Comparison of ENCODE assay signal across 8 mouse cellular contexts in the genomic region with DNA sequence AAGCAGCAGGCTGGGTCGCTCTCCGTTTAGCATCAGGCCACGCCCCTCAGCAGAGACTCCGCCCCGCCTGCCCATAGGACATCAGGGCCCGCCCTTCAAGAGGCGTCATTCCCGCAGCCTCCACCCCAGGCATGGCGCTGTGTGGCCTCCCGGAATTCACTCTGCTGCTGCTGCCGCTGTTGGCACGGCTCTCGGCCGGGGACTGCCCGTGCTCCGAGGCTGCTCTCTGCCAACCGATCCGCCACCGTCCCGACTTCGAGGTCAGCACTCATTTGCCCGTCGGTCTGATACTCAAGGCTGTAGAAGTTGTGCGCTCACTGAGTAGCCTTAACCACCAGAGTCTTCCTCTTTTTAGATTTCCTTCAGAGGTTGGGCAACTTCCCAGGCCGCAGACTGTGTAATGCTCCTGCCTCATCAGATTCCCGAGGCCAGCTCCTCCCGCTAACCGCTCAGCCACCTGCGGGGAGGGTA. TPM values are rescaled to one million over a fixed set of nuclear protein-coding genes. Genes with fewer than 3 reads are reported as not detected.
A peak's percentile ranks its signal among the peaks of the same experiment; 100 is the strongest.
DNase-seq lines count a peak whose midpoint lies in the region; ATAC-seq lines count a peak whose summit lies in the region.

No protein-coding gene starts in this region.

- no peaks in the 10 kb centered on the region for H3K27me3 ChIP-seq in forebrain, embryonic 11.5 days (ENCODE audit: control insufficient read depth, insufficient read depth, low read length)
- H3K27me3 ChIP-seq in heart, embryonic 16.5 days (ENCODE audit: control insufficient read depth, insufficient read depth, low read length), result no peaks in the 10 kb centered on the region
- no peaks in the 10 kb centered on the region for H3K27me3 ChIP-seq in liver, embryonic 15.5 days
- no peaks in the 10 kb centered on the region for H3K27me3 ChIP-seq in neural tube, embryonic 12.5 days (replicated peaks)

- peak overlapping the region; percentile 69 for H3K4me2 ChIP-seq in forebrain, embryonic 11.5 days (ENCODE audit: low read depth, low read length, severe bottlenecking)
- peak overlapping the region; percentile 90 for H3K4me2 ChIP-seq in heart, embryonic 16.5 days (ENCODE audit: low read depth, low read length)
- peak overlapping the region; percentile 90 for H3K4me2 ChIP-seq in liver, embryonic 15.5 days
- H3K4me2 ChIP-seq in neural tube, embryonic 12.5 days (replicated peaks), result peak overlapping the region; percentile 54

- H3K27ac ChIP-seq in forebrain, embryonic 11.5 days (ENCODE audit: low read depth, low read length), result no peak overlapping the region; the same call in 1 of the 2 replicates
- peak overlapping the region; percentile 85 for H3K27ac ChIP-seq in heart, embryonic 16.5 days (ENCODE audit: low read length)
- H3K27ac ChIP-seq in liver, embryonic 15.5 days (replicated peaks), result peak overlapping the region; percentile 84
- no peak overlapping the region for H3K27ac ChIP-seq in neural tube, embryonic 12.5 days

- H3K9ac ChIP-seq in forebrain, embryonic 11.5 days (ENCODE audit: low read length), result peak overlapping the region; percentile 69
- peak overlapping the region; percentile 84 for H3K9ac ChIP-seq in heart, embryonic 16.5 days (ENCODE audit: low read length)
- H3K9ac ChIP-seq in liver, embryonic 15.5 days, result peak overlapping the region; percentile 77
- H3K9ac ChIP-seq in neural tube, embryonic 12.5 days, result peak overlapping the region; percentile 47

- peak; percentile 100 for ATAC-seq in forebrain, embryonic 11.5 days (replicated peaks; ENCODE audit: low FRiP score)
- ATAC-seq in heart, embryonic 16.5 days (replicated peaks; ENCODE audit: extremely low read depth, insufficient read depth, low FRiP score), result peak; percentile 100
- peak; percentile 97 for ATAC-seq in liver, embryonic 15.5 days (ENCODE audit: insufficient read depth)
- ATAC-seq in neural tube, embryonic 12.5 days (ENCODE audit: low FRiP score, low read depth), result peak; percentile 99

- under 1% methylated on average over 29 of the region's 29 CpGs for WGBS in forebrain, embryonic 11.5 days
- WGBS in heart, embryonic 16.5 days, result under 1% methylated on average over 29 of the region's 29 CpGs
- WGBS in liver, embryonic 15.5 days (ENCODE audit: insufficient replicate concordance), result 1% methylated on average over 29 of the region's 29 CpGs
- under 1% methylated on average over 29 of the region's 29 CpGs for WGBS in neural tube, embryonic 12.5 days

- peak overlapping the region; percentile 45 for H3K4me3 ChIP-seq in forebrain, embryonic 11.5 days (ENCODE audit: low read depth, low read length)
- peak overlapping the region; percentile 78 for H3K4me3 ChIP-seq in heart, embryonic 16.5 days (ENCODE audit: low read length)
- H3K4me3 ChIP-seq in liver, embryonic 15.5 days (replicated peaks), result peak overlapping the region; percentile 67
- H3K4me3 ChIP-seq in neural tube, embryonic 12.5 days, result peak overlapping the region; percentile 36

- DNase-seq in CD8-positive naive resting alpha-beta T cell, adult 2 months (ENCODE audit: low read depth in 2 of 2, low spot score in 2 of 2), result peak; percentile 80 to 89
- DNase-seq in c-Kit-positive CD71-negative TER-119-negative erythroid progenitor cells, embryonic 14.5 days (ENCODE audit: low read depth), result peak; percentile 87
- DNase-seq in forebrain, embryonic 11.5 days (ENCODE audit: low spot score), result peak; percentile 97
- DNase-seq in kidney, postnatal 36 days, result peak; percentile 97 to 99
- DNase-seq in telencephalon, adult 2 months (ENCODE audit: low read depth, low spot score), result peak; percentile 83

- H3K36me3 ChIP-seq in forebrain, embryonic 11.5 days (ENCODE audit: control insufficient read depth, insufficient read depth, low read length), result no peaks in the 10 kb centered on the region
- H3K36me3 ChIP-seq in heart, embryonic 16.5 days (ENCODE audit: control insufficient read depth, insufficient read depth), result peaks cover 5% of the 10 kb centered on the region; the same call in 1 of the 2 replicates
- peaks cover 12% of the 10 kb centered on the region for H3K36me3 ChIP-seq in liver, embryonic 15.5 days (replicated peaks)
- no peaks in the 10 kb centered on the region; the same call in 1 of the 2 replicates for H3K36me3 ChIP-seq in neural tube, embryonic 12.5 days

- no peaks in the 10 kb centered on the region; the same call in 1 of the 2 replicates for H3K4me1 ChIP-seq in forebrain, embryonic 11.5 days (replicated peaks; ENCODE audit: control insufficient read depth, insufficient read depth, low read length)
- H3K4me1 ChIP-seq in heart, embryonic 16.5 days (ENCODE audit: control insufficient read depth, insufficient read depth, low read length), result peaks cover 6% of the 10 kb centered on the region
- H3K4me1 ChIP-seq in liver, embryonic 15.5 days (replicated peaks), result peaks cover 31% of the 10 kb centered on the region
- no peaks in the 10 kb centered on the region; the same call in 1 of the 2 replicates for H3K4me1 ChIP-seq in neural tube, embryonic 12.5 days

- H3K9me3 ChIP-seq in forebrain, embryonic 11.5 days (ENCODE audit: control insufficient read depth, low read length), result no peaks in the 10 kb centered on the region; the same call in 1 of the 2 replicates
- H3K9me3 ChIP-seq in heart, embryonic 16.5 days (replicated peaks; ENCODE audit: control insufficient read depth, low read length), result peaks cover 4% of the 10 kb centered on the region; the same call in 1 of the 2 replicates
- no peaks in the 10 kb centered on the region for H3K9me3 ChIP-seq in liver, embryonic 15.5 days (replicated peaks)
- no peaks in the 10 kb centered on the region for H3K9me3 ChIP-seq in neural tube, embryonic 12.5 days

RNA-seq across cellular contexts. Expression of gene Ctbs, which starts 0.8 kb away (rescaled TPM):
- 5.7 and 6.0 TPM in 2 replicates for polyA plus RNA-seq in forebrain, embryonic 11.5 days (2014; fragmentation: Nextera tagmentation; extraction: Ambion mirVana)
- 7.8 and 8.7 TPM in 2 replicates for polyA plus RNA-seq in heart, embryonic 16.5 days (2015; fragmentation: Nextera tagmentation; extraction: Ambion mirVana)
- 5.3 and 5.4 TPM in 2 replicates for polyA plus RNA-seq in liver, embryonic 15.5 days (2015; fragmentation: Nextera tagmentation; extraction: Ambion mirVana)
- 5.2 and 5.6 TPM in 2 replicates for polyA plus RNA-seq in neural tube, embryonic 12.5 days (2016; fragmentation: Nextera tagmentation; extraction: Ambion mirVana)

RNA-seq across cellular contexts. Expression of gene Ssx2ip, which starts 46.0 kb away (rescaled TPM):
- 41.6 TPM in 2 replicates for polyA plus RNA-seq in forebrain, embryonic 11.5 days (2014; fragmentation: Nextera tagmentation; extraction: Ambion mirVana)
- polyA plus RNA-seq in heart, embryonic 16.5 days (2015; fragmentation: Nextera tagmentation; extraction: Ambion mirVana), result 16.2 and 16.8 TPM in 2 replicates
- 81.7 and 84.5 TPM in 2 replicates for polyA plus RNA-seq in liver, embryonic 15.5 days (2015; fragmentation: Nextera tagmentation; extraction: Ambion mirVana)
- 19.0 and 21.6 TPM in 2 replicates for polyA plus RNA-seq in neural tube, embryonic 12.5 days (2016; fragmentation: Nextera tagmentation; extraction: Ambion mirVana)

RNA-seq across cellular contexts. Expression of gene Spata1, which starts 49.1 kb away (rescaled TPM):
- 5.9 and 7.5 TPM in 2 replicates for polyA plus RNA-seq in forebrain, embryonic 11.5 days (2014; fragmentation: Nextera tagmentation; extraction: Ambion mirVana)
- 5.2 and 5.6 TPM in 2 replicates for polyA plus RNA-seq in heart, embryonic 16.5 days (2015; fragmentation: Nextera tagmentation; extraction: Ambion mirVana)
- polyA plus RNA-seq in liver, embryonic 15.5 days (2015; fragmentation: Nextera tagmentation; extraction: Ambion mirVana), result 0.96 and 1.3 TPM in 2 replicates
- polyA plus RNA-seq in neural tube, embryonic 12.5 days (2016; fragmentation: Nextera tagmentation; extraction: Ambion mirVana), result 7.6 and 8.0 TPM in 2 replicates

RNA-seq across cellular contexts. Expression of gene Gng5, which starts 49.2 kb away (rescaled TPM):
- polyA plus RNA-seq in forebrain, embryonic 11.5 days (2014; fragmentation: Nextera tagmentation; extraction: Ambion mirVana), result 977 and 1,050 TPM in 2 replicates
- polyA plus RNA-seq in heart, embryonic 16.5 days (2015; fragmentation: Nextera tagmentation; extraction: Ambion mirVana), result 1,101 and 1,119 TPM in 2 replicates
- polyA plus RNA-seq in liver, embryonic 15.5 days (2015; fragmentation: Nextera tagmentation; extraction: Ambion mirVana), result 458 and 540 TPM in 2 replicates
- polyA plus RNA-seq in neural tube, embryonic 12.5 days (2016; fragmentation: Nextera tagmentation; extraction: Ambion mirVana), result 756 and 823 TPM in 2 replicates

Comparison
In these comparisons a context has a peak if more than half of its experiments do, and no peak if none do; other contexts are left out.
1. H3K27ac ChIP-seq: peak in heart, embryonic 16.5 days (single experiment) and liver, embryonic 15.5 days (single experiment); none in forebrain, embryonic 11.5 days (single experiment) and neural tube, embryonic 12.5 days (single experiment).
2. Peak in every context shown above with its lines, with median percentiles within 50 percentile points of each other: DNase-seq, ATAC-seq, H3K4me2 ChIP-seq, H3K4me3 ChIP-seq and H3K9ac ChIP-seq.